Mouse (Mus musculus): ENCODE data around the gene Mroh2a. TPM values are rescaled to one million over a fixed set of nuclear protein-coding genes. Genes with fewer than 3 reads are reported as not detected.

The Mroh2a gene
- total and polyA plus RNA-seq, 2 experiments from 2014 or later: 0.35 TPM; not detected in 1

GRCm38 (mm10) chr1:88264237-88264868, 37.6 kb downstream of the Mroh2a start:
- H3K4me3 ChIP-seq (ENCODE audit: low read depth, low read length): no peak overlapping the region
- no peak overlapping the region for H3K9ac ChIP-seq
- DNase-seq (no peak), ATAC-seq (no peak)
- no peak for TF ChIP-seq CTCF (IDR thresholded peaks at IDR 0.05; ENCODE audit: low read depth)
- H3K27ac ChIP-seq (ENCODE audit: low read depth, low read length): no peak overlapping the region
- no peaks in the 10 kb centered on the region for H3K27me3 ChIP-seq (ENCODE audit: insufficient read depth, low read length)
- peaks cover 100% of the 10 kb centered on the region for H3K36me3 ChIP-seq (ENCODE audit: insufficient read depth)
- no peaks in the 10 kb centered on the region for H3K4me1 ChIP-seq (ENCODE audit: insufficient read depth)
- H3K4me2 ChIP-seq (ENCODE audit: low read depth): no peak overlapping the region
- H3K9me3 ChIP-seq (ENCODE audit: low read length): no peaks in the 10 kb centered on the region
- 90% methylated on average over 7 of the region's 7 CpGs for WGBS

GRCm38 (mm10) chr1:88264869-88265240, 38.1 kb downstream of the Mroh2a start:
- Histone ChIP-seq H3K9me3 (ENCODE audit: low read length) (no peaks in the 10 kb centered on the region), H3K27me3 (ENCODE audit: insufficient read depth, low read length) (no peaks in the 10 kb centered on the region), H3K9ac (no peak overlapping the region), H3K36me3 (ENCODE audit: insufficient read depth) (peaks cover 100% of the 10 kb centered on the region), H3K4me3 (ENCODE audit: low read depth, low read length) (no peak overlapping the region), H3K27ac (ENCODE audit: low read depth, low read length) (no peak overlapping the region), H3K4me2 (ENCODE audit: low read depth) (no peak overlapping the region), H3K4me1 (ENCODE audit: insufficient read depth) (no peaks in the 10 kb centered on the region)
- DNase-seq: no peak
- TF ChIP-seq CTCF (IDR thresholded peaks at IDR 0.05; ENCODE audit: low read depth): no peak
- 75% methylated on average over 4 of the region's 4 CpGs for whole genome bisulfite sequencing
- no peak for ATAC-seq

GRCm38 (mm10) chr1:88266123-88266522, 39.3 kb downstream of the Mroh2a start:
- Histone ChIP-seq H3K9ac (no peak overlapping the region), H3K4me3 (ENCODE audit: low read depth, low read length) (no peak overlapping the region), H3K27me3 (ENCODE audit: insufficient read depth, low read length) (no peaks in the 10 kb centered on the region), H3K4me2 (ENCODE audit: low read depth) (no peak overlapping the region), H3K36me3 (ENCODE audit: insufficient read depth) (peaks cover 90% of the 10 kb centered on the region), H3K9me3 (ENCODE audit: low read length) (no peaks in the 10 kb centered on the region), H3K27ac (ENCODE audit: low read depth, low read length) (no peak overlapping the region), H3K4me1 (ENCODE audit: insufficient read depth) (no peaks in the 10 kb centered on the region)
- no peak for TF ChIP-seq CTCF (IDR thresholded peaks at IDR 0.05; ENCODE audit: low read depth)
- DNase-seq (no peak), ATAC-seq (no peak)
- 91% methylated on average over 13 of the region's 13 CpGs for WGBS

- Histone ChIP-seq H3K9ac (no peak overlapping the region), H3K9me3 (ENCODE audit: low read length) (no peaks in the 10 kb centered on the region)
Measured at GRCm38 (mm10) chr1:88267489-88267888, 40.7 kb downstream of the Mroh2a start.

GRCm38 (mm10) chr1:88268070-88268469, 41.3 kb downstream of the Mroh2a start:
- no peak for TF ChIP-seq CTCF (IDR thresholded peaks at IDR 0.05; ENCODE audit: low read depth)
- Histone ChIP-seq H3K4me2 (ENCODE audit: low read depth) (no peak overlapping the region), H3K27me3 (ENCODE audit: insufficient read depth, low read length) (no peaks in the 10 kb centered on the region), H3K9ac (no peak overlapping the region), H3K9me3 (ENCODE audit: low read length) (no peaks in the 10 kb centered on the region), H3K4me3 (ENCODE audit: low read depth, low read length) (no peak overlapping the region), H3K4me1 (ENCODE audit: insufficient read depth) (no peaks in the 10 kb centered on the region), H3K36me3 (ENCODE audit: insufficient read depth) (peaks cover 82% of the 10 kb centered on the region), H3K27ac (ENCODE audit: low read depth, low read length) (no peak overlapping the region)
- DNase-seq (no peak), ATAC-seq (no peak)
- 88% methylated on average over 6 of the region's 6 CpGs for WGBS

More at GRCm38 (mm10) chr1:88267489-88267888, 40.7 kb downstream of the Mroh2a start:
- no peak overlapping the region for H3K4me3 ChIP-seq (ENCODE audit: low read depth, low read length)
- no peaks in the 10 kb centered on the region for H3K4me1 ChIP-seq (ENCODE audit: insufficient read depth)
- no peak overlapping the region for H3K4me2 ChIP-seq (ENCODE audit: low read depth)
- no peak overlapping the region for H3K27ac ChIP-seq (ENCODE audit: low read depth, low read length)
- DNase-seq: no peak
- TF ChIP-seq CTCF (IDR thresholded peaks at IDR 0.05; ENCODE audit: low read depth): no peak
- 95% methylated on average over 6 of the region's 6 CpGs for whole genome bisulfite sequencing
- H3K36me3 ChIP-seq (ENCODE audit: insufficient read depth): peaks cover 82% of the 10 kb centered on the region
- H3K27me3 ChIP-seq (ENCODE audit: insufficient read depth, low read length): no peaks in the 10 kb centered on the region
- ATAC-seq: no peak

GRCm38 (mm10) chr1:88269539-88270309, 42.9 kb downstream of the Mroh2a start:
- DNase-seq: no peak
- 88% methylated on average over 12 of the region's 12 CpGs for WGBS
- Histone ChIP-seq H3K27ac (ENCODE audit: low read depth, low read length) (no peak overlapping the region), H3K36me3 (ENCODE audit: insufficient read depth) (peaks cover 80% of the 10 kb centered on the region), H3K27me3 (ENCODE audit: insufficient read depth, low read length) (no peaks in the 10 kb centered on the region), H3K9me3 (ENCODE audit: low read length) (no peaks in the 10 kb centered on the region), H3K9ac (no peak overlapping the region), H3K4me3 (ENCODE audit: low read depth, low read length) (no peak overlapping the region), H3K4me1 (ENCODE audit: insufficient read depth) (no peaks in the 10 kb centered on the region), H3K4me2 (ENCODE audit: low read depth) (no peak overlapping the region)
- ATAC-seq: no peak
- TF ChIP-seq CTCF (IDR thresholded peaks at IDR 0.05; ENCODE audit: low read depth): no peak

GRCm38 (mm10) chr1:88272851-88273250, 46.1 kb downstream of the Mroh2a start:
- H3K4me2 ChIP-seq (ENCODE audit: low read depth): no peak overlapping the region
- ATAC-seq (no peak), DNase-seq (no peak)
- no peaks in the 10 kb centered on the region for H3K27me3 ChIP-seq (ENCODE audit: insufficient read depth, low read length)
- H3K27ac ChIP-seq (ENCODE audit: low read depth, low read length): no peak overlapping the region
- H3K9ac ChIP-seq: no peak overlapping the region
- H3K4me1 ChIP-seq (ENCODE audit: insufficient read depth): peaks cover 16% of the 10 kb centered on the region
- H3K36me3 ChIP-seq (ENCODE audit: insufficient read depth): peaks cover 59% of the 10 kb centered on the region
- no peak overlapping the region for H3K4me3 ChIP-seq (ENCODE audit: low read depth, low read length)
- 60% methylated on average over 4 of the region's 4 CpGs for WGBS
- TF ChIP-seq CTCF (IDR thresholded peaks at IDR 0.05; ENCODE audit: low read depth): no peak
- H3K9me3 ChIP-seq (ENCODE audit: low read length): no peaks in the 10 kb centered on the region
